Mouse (Mus musculus): ENCODE data around the gene Elavl1.

GRCm38 (mm10) chr8:4252934-4253841 lies 72.0 kb downstream of the Elavl1 start, which contains the start of gene Snapc2:
- TF ChIP-seq CTCF (IDR thresholded peaks at IDR 0.05; ENCODE audit: borderline replicate concordance, insufficient read depth, low read depth, low read length) (no peak), POLR2A (IDR thresholded peaks at IDR 0.05; ENCODE audit: borderline replicate concordance, insufficient read depth, low read length) (peak; percentile 53; the same call in 1 of the 2 replicates)
